Mouse (Mus musculus) limb, embryonic 12.5 days (tissue): ENCODE data around the gene Gm39566. TPM values are rescaled to one million over a fixed set of nuclear protein-coding genes. Genes with fewer than 3 reads are reported as not detected.
"Not testable (repeated sequence)": the region's sequence is repeated elsewhere in the genome, so short reads cannot be mapped to it uniquely, and the experiment has no call there.

Experiments
- ATAC-seq: fragments of 200-750 bp; cut with Nextera tagmentation; 2 replicates; pipeline ENCODE4 v1.8.0; 2017; ENCODE audit warnings: low read depth, moderate TSS enrichment; ENCODE audit not compliant: insufficient number of reproducible peaks, insufficient read depth, low FRiP score, low TSS enrichment
- H3K27ac ChIP-seq: fragments of 300-500 bp; sonication (generic); 2 replicates; pipeline ENCODE4 v1.5.1; 2016; ENCODE audit warnings: mild to moderate bottlenecking, moderate library complexity
- H3K27me3 ChIP-seq: fragments of 300-500 bp; sonication (generic); 2 replicates; pipeline ENCODE4 v1.6.1; 2016; ENCODE audit warnings: mild to moderate bottlenecking, moderate library complexity
- H3K36me3 ChIP-seq: fragments of 300-500 bp; sonication (generic); 2 replicates; pipeline ENCODE4 v1.6.1; 2016; ENCODE audit warnings: mild to moderate bottlenecking, moderate library complexity
- H3K4me1 ChIP-seq: fragments of 300-500 bp; sonication (generic); replicated peaks from 2 replicates; pipeline ENCODE4 v1.6.1; 2016
- H3K4me2 ChIP-seq: fragments of 300-500 bp; sonication (generic); 2 replicates; pipeline ENCODE4 v1.6.1; 2016; ENCODE audit warnings: mild to moderate bottlenecking, moderate library complexity
- H3K4me3 ChIP-seq: fragments of 300-500 bp; sonication (generic); replicated peaks from 2 replicates; pipeline ENCODE4 v1.5.1; 2016; ENCODE audit warnings: mild to moderate bottlenecking
- H3K9ac ChIP-seq: fragments of 300-500 bp; sonication (generic); replicated peaks from 2 replicates; pipeline ENCODE4 v1.6.1; 2016; ENCODE audit warnings: mild to moderate bottlenecking, moderate library complexity
- H3K9me3 ChIP-seq: fragments of 300-500 bp; sonication (generic); 2 replicates; pipeline ENCODE4 v1.6.1; 2016; ENCODE audit warnings: mild to moderate bottlenecking, moderate library complexity
- WGBS: fragments of 180-500 bp; shearing (Covaris S2); methylation state at CpG from one replicate; pipeline ENCODE4 v1.1.7; 2016; 5-methylcytosine and 5-hydroxymethylcytosine counted together
- polyA plus RNA-seq: library from polyadenylated mRNA; unstranded; fragments of >200 nt; fragmentation: Nextera tagmentation; extraction: Ambion mirVana; gene quantifications from 2 replicates; pipeline ENCODE4 v1.2.1, GENCODE M21; 2016

The Gm39566 gene
- not detected in 2 replicates for polyA plus RNA-seq

- no peak within 1 kb of the TSS for H3K27ac ChIP-seq
- no peaks in the 10 kb centered on the region for H3K4me1 ChIP-seq
- H3K4me3 ChIP-seq: no peak within 1 kb of the TSS
- no peak for ATAC-seq
- no peak within 1 kb of the TSS for H3K4me2 ChIP-seq
- H3K9ac ChIP-seq: no peak within 1 kb of the TSS
- H3K27me3 ChIP-seq: no peaks in the 10 kb centered on the region
- no peaks in the 10 kb centered on the region for H3K36me3 ChIP-seq
- 58% methylated on average over 10 of the region's 10 CpGs for WGBS
- H3K9me3 ChIP-seq: peaks cover 13% of the 10 kb centered on the region
These were observed at the start of gene Gm39566 for GRCm38 (mm10) chr11:69815155-69815554. Gene Gm39566, minus strand, starts transcription at chr11:69815298.

- no peak overlapping the region for H3K4me3 ChIP-seq
- WGBS: 61% methylated on average over 8 of the region's 8 CpGs
- H3K36me3 ChIP-seq: no peaks in the 10 kb centered on the region
- H3K4me2 ChIP-seq: no peak overlapping the region
- H3K4me1 ChIP-seq: no peaks in the 10 kb centered on the region
- peaks cover 19% of the 10 kb centered on the region for H3K27me3 ChIP-seq
- H3K9ac ChIP-seq: no peak overlapping the region
- H3K9me3 ChIP-seq: no peaks in the 10 kb centered on the region
- no peak overlapping the region for H3K27ac ChIP-seq
- ATAC-seq: no peak
These were observed 49.2 kb upstream of the Gm39566 start for GRCm38 (mm10) chr11:69864138-69864860.

GRCm38 (mm10) chr11:69863729-69864128 is 48.6 kb upstream of the Gm39566 start:
- not testable (repeated sequence) for H3K4me1 ChIP-seq, H3K36me3 ChIP-seq, H3K4me2 ChIP-seq, H3K27ac ChIP-seq, H3K9ac ChIP-seq, H3K4me3 ChIP-seq, H3K9me3 ChIP-seq, ATAC-seq
- 81% methylated on average over 3 of the region's 3 CpGs for WGBS
- peaks cover 24% of the 10 kb centered on the region for H3K27me3 ChIP-seq

GRCm38 (mm10) chr11:69858113-69858998 is 43.3 kb upstream of the Gm39566 start, which contains the start of gene Tnk1:
Gene Tnk1, minus strand, starts transcription at chr11:69858730.
- Histone ChIP-seq H3K4me2 (peak within 1 kb of the TSS; percentile 15), H3K4me1 (peaks cover 7% of the 10 kb centered on the region), H3K27ac (no peak within 1 kb of the TSS), H3K9ac (no peak within 1 kb of the TSS), H3K36me3 (no peaks in the 10 kb centered on the region), H3K27me3 (peaks cover 40% of the 10 kb centered on the region), H3K4me3 (peak within 1 kb of the TSS; percentile 1; the same call in 1 of the 2 replicates), H3K9me3 (no peaks in the 10 kb centered on the region)
- ATAC-seq: no peak
- 17% methylated on average over 30 of the region's 30 CpGs for WGBS

GRCm38 (mm10) chr11:69855347-69855746 is 40.2 kb upstream of the Gm39566 start:
- H3K4me2 ChIP-seq: peak overlapping the region; percentile 8; the same call in 1 of the 2 replicates
- H3K4me1 ChIP-seq: peaks cover 12% of the 10 kb centered on the region
- H3K9ac ChIP-seq: no peak overlapping the region
- peak; percentile 60; the same call in 1 of the 2 replicates for ATAC-seq
- peak overlapping the region; percentile 2; the same call in 1 of the 2 replicates for H3K4me3 ChIP-seq
- H3K27me3 ChIP-seq: peaks cover 36% of the 10 kb centered on the region
- H3K27ac ChIP-seq: no peak overlapping the region
- 17% methylated on average over 16 of the region's 16 CpGs for WGBS
- no peaks in the 10 kb centered on the region for H3K9me3 ChIP-seq
- H3K36me3 ChIP-seq: peaks cover 22% of the 10 kb centered on the region

GRCm38 (mm10) chr11:69854680-69855079 is 39.6 kb upstream of the Gm39566 start:
- H3K4me2 ChIP-seq: no peak overlapping the region
- H3K4me1 ChIP-seq: peaks cover 14% of the 10 kb centered on the region
- H3K9me3 ChIP-seq: no peaks in the 10 kb centered on the region
- peaks cover 32% of the 10 kb centered on the region for H3K27me3 ChIP-seq
- WGBS: 81% methylated on average over 10 of the region's 10 CpGs
- H3K9ac ChIP-seq: no peak overlapping the region
- no peak for ATAC-seq
- peaks cover 29% of the 10 kb centered on the region for H3K36me3 ChIP-seq
- H3K27ac ChIP-seq: peak overlapping the region; percentile 5; the same call in 1 of the 2 replicates
- no peak overlapping the region for H3K4me3 ChIP-seq

GRCm38 (mm10) chr11:69853994-69854393 is 38.9 kb upstream of the Gm39566 start:
- Histone ChIP-seq H3K9me3 (no peaks in the 10 kb centered on the region), H3K27ac (peak overlapping the region; percentile 41; the same call in 1 of the 2 replicates), H3K4me2 (no peak overlapping the region), H3K9ac (no peak overlapping the region), H3K4me3 (no peak overlapping the region), H3K36me3 (peaks cover 36% of the 10 kb centered on the region), H3K4me1 (peaks cover 14% of the 10 kb centered on the region), H3K27me3 (peaks cover 25% of the 10 kb centered on the region)
- ATAC-seq: no peak
- 60% methylated on average over 7 of the region's 7 CpGs for WGBS

- no peak overlapping the region for H3K4me2 ChIP-seq
- no peak overlapping the region for H3K4me3 ChIP-seq
- peaks cover 26% of the 10 kb centered on the region for H3K4me1 ChIP-seq
- 77% methylated on average over 8 of the region's 8 CpGs for WGBS
- no peak overlapping the region for H3K9ac ChIP-seq
- no peaks in the 10 kb centered on the region for H3K9me3 ChIP-seq
- ATAC-seq: no peak
- no peaks in the 10 kb centered on the region; the same call in 1 of the 2 replicates for H3K27me3 ChIP-seq
- peaks cover 49% of the 10 kb centered on the region for H3K36me3 ChIP-seq
- no peak overlapping the region for H3K27ac ChIP-seq
These were observed 35.7 kb upstream of the Gm39566 start for GRCm38 (mm10) chr11:69850754-69851153.

GRCm38 (mm10) chr11:69849884-69850283 is 34.8 kb upstream of the Gm39566 start:
- no peak overlapping the region; the same call in 1 of the 2 replicates for H3K9ac ChIP-seq
- H3K4me2 ChIP-seq: no peak overlapping the region
- H3K36me3 ChIP-seq: peaks cover 49% of the 10 kb centered on the region
- 92% methylated on average over 15 of the region's 15 CpGs for WGBS
- H3K27me3 ChIP-seq: no peaks in the 10 kb centered on the region
- no peak overlapping the region for H3K4me3 ChIP-seq
- no peaks in the 10 kb centered on the region for H3K9me3 ChIP-seq
- H3K4me1 ChIP-seq: peaks cover 28% of the 10 kb centered on the region
- H3K27ac ChIP-seq: no peak overlapping the region
- ATAC-seq: no peak

GRCm38 (mm10) chr11:69849128-69849527 is 34.0 kb upstream of the Gm39566 start:
- Histone ChIP-seq H3K9me3 (no peaks in the 10 kb centered on the region), H3K4me3 (0 out of 2 replicates have a peak overlapping the region, but pooled peaks have one; percentile 2), H3K4me1 (peaks cover 28% of the 10 kb centered on the region), H3K9ac (no peak overlapping the region), H3K36me3 (peaks cover 49% of the 10 kb centered on the region), H3K27ac (no peak overlapping the region), H3K27me3 (no peaks in the 10 kb centered on the region), H3K4me2 (no peak overlapping the region)
- 91% methylated on average over 9 of the region's 9 CpGs for WGBS
- no peak for ATAC-seq

- peak overlapping the region; percentile 90 for H3K4me2 ChIP-seq
- ATAC-seq: no peak
- 95% methylated on average over 6 of the region's 6 CpGs for WGBS
- H3K36me3 ChIP-seq: peaks cover 49% of the 10 kb centered on the region
- no peaks in the 10 kb centered on the region for H3K27me3 ChIP-seq
- no peaks in the 10 kb centered on the region for H3K9me3 ChIP-seq
- H3K4me1 ChIP-seq: peaks cover 28% of the 10 kb centered on the region
- H3K9ac ChIP-seq: 0 out of 2 replicates have a peak overlapping the region, but pooled peaks have one; percentile 81
- no peak overlapping the region for H3K27ac ChIP-seq
- H3K4me3 ChIP-seq: peak overlapping the region; percentile 72
These were observed 32.9 kb upstream of the Gm39566 start for GRCm38 (mm10) chr11:69848021-69848420.
